Mouse (Mus musculus): ENCODE results near the gene Serpina7.

Gene Serpina7

DNA sequence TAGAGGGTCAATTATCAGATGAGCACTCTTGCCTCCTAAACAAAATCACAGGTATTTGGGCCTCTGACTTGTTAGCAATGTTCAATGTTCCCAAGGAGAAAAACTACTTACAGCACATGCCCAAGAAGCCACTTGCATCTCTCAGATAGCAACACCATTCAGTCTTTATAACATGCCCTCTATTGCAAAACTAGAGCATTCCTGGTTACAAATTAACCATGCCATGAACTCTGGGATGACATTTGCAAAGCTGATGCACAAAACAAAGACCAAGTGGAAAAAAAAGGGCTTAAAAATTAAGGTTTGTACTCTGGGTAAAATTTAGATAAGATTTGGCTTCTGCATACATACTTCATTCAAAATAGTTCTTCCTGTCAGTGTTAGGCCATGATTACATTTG lies at the start of gene Serpina7:
TSS of gene Serpina7 (minus strand) at position 160 of the 400 bp plus-strand sequence.
- no peak for DNase-seq (ENCODE audit: low read depth, low spot score)

DNA sequence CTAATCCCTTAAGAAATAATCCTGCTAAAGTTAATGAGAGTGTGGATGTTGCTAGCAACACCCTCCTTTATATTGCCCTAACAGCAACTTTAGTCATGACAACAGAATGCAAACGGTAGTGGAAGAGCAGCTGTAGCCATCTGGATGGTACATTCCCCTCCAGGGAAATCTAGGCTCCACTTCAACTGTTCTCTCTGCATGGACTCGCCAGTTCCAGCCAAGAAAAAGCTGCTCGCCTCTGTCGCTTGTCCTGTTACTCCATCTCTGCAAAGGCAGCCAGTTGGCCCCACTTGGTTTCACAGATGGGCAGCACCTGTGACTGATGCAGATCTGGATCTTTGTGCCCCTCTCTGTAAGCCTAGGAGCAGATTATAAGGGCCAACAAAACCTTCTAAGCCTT lies 49.0 kb upstream of the Serpina7 start:
- no peak for DNase-seq (ENCODE audit: low read depth, low spot score)

GRCm38 (mm10) chrX:139097197-139097596 lies 12.2 kb upstream of the Serpina7 start:
- DNase-seq (ENCODE audit: low read depth, low spot score) = no peak

DNA sequence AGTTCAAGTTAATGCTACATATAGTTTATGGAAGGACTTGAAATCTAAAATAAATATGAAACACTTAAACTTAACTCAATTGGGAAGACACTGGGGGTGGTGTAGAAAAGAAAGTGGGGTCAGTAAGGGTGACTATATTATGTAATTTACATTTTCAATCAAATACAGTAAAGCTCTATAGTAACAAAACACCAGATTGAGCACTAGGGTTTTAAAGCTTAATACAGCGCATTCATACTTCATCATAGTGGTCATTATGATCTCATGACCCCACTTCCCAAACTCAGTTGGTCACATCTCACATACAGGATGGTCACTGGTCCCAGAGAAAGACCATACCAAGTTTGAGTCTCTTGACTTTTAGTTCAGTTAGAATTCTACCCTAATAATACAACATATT lies 907 bp upstream of the Serpina7 start, which contains the start of gene 4930513O06Rik:
TSS of gene 4930513O06Rik (plus strand) at position 301 of the 400 bp plus-strand sequence.
- no peak for DNase-seq (ENCODE audit: low read depth, low spot score)

- no peak for DNase-seq (ENCODE audit: low read depth, low spot score)
Measured at GRCm38 (mm10) chrX:139078493-139078892, 6.5 kb downstream of the Serpina7 start.

DNA sequence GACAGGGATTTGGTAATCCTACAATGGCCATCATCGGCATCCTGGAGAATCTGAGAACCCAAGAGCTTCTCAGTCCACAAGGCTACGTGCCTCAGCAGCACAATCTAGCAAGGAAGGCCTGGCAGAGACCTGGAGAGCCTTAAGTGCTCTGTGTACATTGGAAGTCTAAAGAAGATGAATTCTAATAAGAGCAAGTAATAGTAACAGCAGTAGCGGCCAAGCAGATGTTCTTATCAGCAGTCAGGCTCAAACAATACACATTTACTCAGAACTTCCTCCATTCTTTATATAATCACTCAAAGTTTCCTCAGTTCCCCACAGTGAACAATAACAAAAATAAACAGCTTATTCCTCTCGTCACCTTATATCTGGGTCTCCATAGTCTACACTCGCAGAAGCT lies 21.0 kb downstream of the Serpina7 start:
- DNase-seq (ENCODE audit: low read depth, low spot score) = no peak

GRCm38 (mm10) chrX:139053149-139053548 lies 31.9 kb downstream of the Serpina7 start:
- DNase-seq (ENCODE audit: low read depth, low spot score) = no peak

DNA sequence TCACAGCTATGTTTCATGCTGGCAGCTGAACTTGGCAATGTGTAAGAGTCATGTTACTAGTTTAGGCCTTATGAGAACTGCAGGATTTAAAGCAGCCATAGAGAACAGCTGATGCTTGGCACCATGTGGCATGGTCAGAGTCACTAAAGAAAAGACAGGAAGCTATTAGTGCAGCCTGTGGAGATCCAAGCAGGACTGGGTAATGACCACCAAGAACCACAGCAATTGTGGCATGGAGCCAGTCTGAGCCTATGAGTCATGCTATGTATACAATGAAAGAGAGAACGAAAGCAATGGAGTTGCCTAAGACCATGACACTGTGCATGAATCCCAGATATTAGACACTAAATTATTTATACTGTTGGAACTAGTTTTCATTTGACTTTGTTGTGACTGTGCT lies 33.1 kb downstream of the Serpina7 start:
- no peak for DNase-seq (ENCODE audit: low read depth, low spot score)

- no peak for DNase-seq (ENCODE audit: low read depth, low spot score)
Measured at GRCm38 (mm10) chrX:139041148-139041547, 43.9 kb downstream of the Serpina7 start.

GRCm38 (mm10) chrX:139039314-139039713 lies 45.7 kb downstream of the Serpina7 start:
- DNase-seq (ENCODE audit: low read depth, low spot score) = no peak

- DNase-seq (ENCODE audit: low read depth, low spot score) = no peak
Measured at GRCm38 (mm10) chrX:139037666-139038065, 47.4 kb downstream of the Serpina7 start.
